Mouse (Mus musculus): ENCODE data around the gene Tmem259. TPM values are rescaled to one million over a fixed set of nuclear protein-coding genes. Genes with fewer than 3 reads are reported as not detected.

Gene Tmem259
- total and polyA plus RNA-seq, 2 experiments, result 35.7 to 259 TPM

- 90% methylated on average over 21 of the region's 21 CpGs for WGBS
- H3K36me3 ChIP-seq (ENCODE audit: control insufficient read depth, insufficient read depth, low read length), result peaks cover 31% of the 10 kb centered on the region
These were observed 10.0 kb downstream of the Tmem259 start for GRCm38 (mm10) chr10:79974087-79974486.

GRCm38 (mm10) chr10:79972831-79973230 lies 11.3 kb downstream of the Tmem259 start:
- Histone ChIP-seq H3K36me3 (ENCODE audit: control insufficient read depth, insufficient read depth, low read length) (peaks cover 21% of the 10 kb centered on the region), H3K4me1 (ENCODE audit: control insufficient read depth, insufficient read depth, low read length) (peaks cover 22% of the 10 kb centered on the region), H3K79me2 (ENCODE audit: control insufficient read depth, insufficient read depth, low read length) (no peaks in the 10 kb centered on the region), H3K27me3 (ENCODE audit: control insufficient read depth, insufficient read depth, low read length) (no peaks in the 10 kb centered on the region), H3K9ac (ENCODE audit: low read depth, low read length) (no peak overlapping the region), H3K27ac (replicated peaks; ENCODE audit: insufficient read depth, low read depth, low read length) (no peak overlapping the region), H3K4me3 (ENCODE audit: insufficient read depth, low read depth, low read length) (no peak overlapping the region)
- peak; percentile 71 for DNase-seq (ENCODE audit: extremely low read depth, low read depth, low spot score)
- TF ChIP-seq POLR2A (IDR thresholded peaks at IDR 0.05; ENCODE audit: extremely low read depth, insufficient read depth, low read length) (no peak), CTCF (IDR thresholded peaks at IDR 0.05; ENCODE audit: low read depth, low read length) (no peak)
- 19% methylated on average over 14 of the region's 14 CpGs for WGBS

More at GRCm38 (mm10) chr10:79974087-79974486, 10.0 kb downstream of the Tmem259 start:
- no peak for DNase-seq (ENCODE audit: extremely low read depth, low read depth, low spot score)
- H3K9ac ChIP-seq (ENCODE audit: low read depth, low read length), result no peak overlapping the region
- peaks cover 10% of the 10 kb centered on the region for H3K4me1 ChIP-seq (ENCODE audit: control insufficient read depth, insufficient read depth, low read length)
- no peak overlapping the region for H3K4me3 ChIP-seq (ENCODE audit: insufficient read depth, low read depth, low read length)
- no peak overlapping the region for H3K27ac ChIP-seq (replicated peaks; ENCODE audit: insufficient read depth, low read depth, low read length)
- no peaks in the 10 kb centered on the region for H3K79me2 ChIP-seq (ENCODE audit: control insufficient read depth, insufficient read depth, low read length)
- no peak for TF ChIP-seq POLR2A (IDR thresholded peaks at IDR 0.05; ENCODE audit: extremely low read depth, insufficient read depth, low read length)
- no peak for TF ChIP-seq CTCF (IDR thresholded peaks at IDR 0.05; ENCODE audit: low read depth, low read length)
- no peaks in the 10 kb centered on the region for H3K27me3 ChIP-seq (ENCODE audit: control insufficient read depth, insufficient read depth, low read length)

GRCm38 (mm10) chr10:79971183-79971497 lies 13.0 kb downstream of the Tmem259 start:
- Histone ChIP-seq H3K27me3 (ENCODE audit: control insufficient read depth, insufficient read depth, low read length) (no peaks in the 10 kb centered on the region), H3K79me2 (ENCODE audit: control insufficient read depth, insufficient read depth, low read length) (no peaks in the 10 kb centered on the region), H3K36me3 (ENCODE audit: control insufficient read depth, insufficient read depth, low read length) (peaks cover 6% of the 10 kb centered on the region; the same call in 1 of the 2 replicates), H3K9ac (ENCODE audit: low read depth, low read length) (peak overlapping the region; percentile 32), H3K4me1 (ENCODE audit: control insufficient read depth, insufficient read depth, low read length) (peaks cover 35% of the 10 kb centered on the region), H3K4me3 (ENCODE audit: insufficient read depth, low read depth, low read length) (no peak overlapping the region; the same call in 1 of the 2 replicates), H3K27ac (replicated peaks; ENCODE audit: insufficient read depth, low read depth, low read length) (no peak overlapping the region)
- TF ChIP-seq CTCF (IDR thresholded peaks at IDR 0.05; ENCODE audit: low read depth, low read length) (no peak), POLR2A (IDR thresholded peaks at IDR 0.05; ENCODE audit: extremely low read depth, insufficient read depth, low read length) (no peak)
- 14% methylated on average over 21 of the region's 21 CpGs for WGBS
- no peak for DNase-seq (ENCODE audit: extremely low read depth, low read depth, low spot score)

GRCm38 (mm10) chr10:79970415-79971182 lies 13.5 kb downstream of the Tmem259 start, which contains the start of gene Grin3b:
Grin3b (plus strand) TSS chr10:79970715.
- TF ChIP-seq CTCF (IDR thresholded peaks at IDR 0.05; ENCODE audit: low read depth, low read length), result no peak
- TF ChIP-seq POLR2A (IDR thresholded peaks at IDR 0.05; ENCODE audit: extremely low read depth, insufficient read depth, low read length), result no peak
- H3K27me3 ChIP-seq (ENCODE audit: control insufficient read depth, insufficient read depth, low read length), result no peaks in the 10 kb centered on the region
- H3K4me3 ChIP-seq (ENCODE audit: insufficient read depth, low read depth, low read length), result peak within 1 kb of the TSS; percentile 27; the same call in 1 of the 2 replicates
- DNase-seq (ENCODE audit: extremely low read depth, low read depth, low spot score), result no peak
- WGBS, result 8% methylated on average over 47 of the region's 47 CpGs
- H3K36me3 ChIP-seq (ENCODE audit: control insufficient read depth, insufficient read depth, low read length), result peaks cover under 1% of the 10 kb centered on the region; the same call in 1 of the 2 replicates
- H3K4me1 ChIP-seq (ENCODE audit: control insufficient read depth, insufficient read depth, low read length), result peaks cover 36% of the 10 kb centered on the region
- H3K27ac ChIP-seq (replicated peaks; ENCODE audit: insufficient read depth, low read depth, low read length), result no peak within 1 kb of the TSS
- peak within 1 kb of the TSS; percentile 32 for H3K9ac ChIP-seq (ENCODE audit: low read depth, low read length)
- H3K79me2 ChIP-seq (ENCODE audit: control insufficient read depth, insufficient read depth, low read length), result no peaks in the 10 kb centered on the region

GRCm38 (mm10) chr10:79969124-79969568 lies 15.0 kb downstream of the Tmem259 start:
- 20% methylated on average over 3 of the region's 3 CpGs for WGBS
- peak; percentile 71 for DNase-seq (ENCODE audit: extremely low read depth, low read depth, low spot score)
- H3K79me2 ChIP-seq (ENCODE audit: control insufficient read depth, insufficient read depth, low read length), result no peaks in the 10 kb centered on the region
- H3K4me3 ChIP-seq (ENCODE audit: insufficient read depth, low read depth, low read length), result no peak overlapping the region
- no peaks in the 10 kb centered on the region for H3K27me3 ChIP-seq (ENCODE audit: control insufficient read depth, insufficient read depth, low read length)
- H3K4me1 ChIP-seq (ENCODE audit: control insufficient read depth, insufficient read depth, low read length), result peaks cover 36% of the 10 kb centered on the region
- no peak overlapping the region for H3K9ac ChIP-seq (ENCODE audit: low read depth, low read length)
- TF ChIP-seq POLR2A (IDR thresholded peaks at IDR 0.05; ENCODE audit: extremely low read depth, insufficient read depth, low read length) (no peak), CTCF (IDR thresholded peaks at IDR 0.05; ENCODE audit: low read depth, low read length) (no peak)
- H3K27ac ChIP-seq (replicated peaks; ENCODE audit: insufficient read depth, low read depth, low read length), result peak overlapping the region; percentile 42
- H3K36me3 ChIP-seq (ENCODE audit: control insufficient read depth, insufficient read depth, low read length), result no peaks in the 10 kb centered on the region

- Histone ChIP-seq H3K4me1 (ENCODE audit: control insufficient read depth, insufficient read depth, low read length) (peaks cover 36% of the 10 kb centered on the region), H3K79me2 (ENCODE audit: control insufficient read depth, insufficient read depth, low read length) (no peaks in the 10 kb centered on the region), H3K9ac (ENCODE audit: low read depth, low read length) (no peak overlapping the region), H3K4me3 (ENCODE audit: insufficient read depth, low read depth, low read length) (no peak overlapping the region), H3K27ac (replicated peaks; ENCODE audit: insufficient read depth, low read depth, low read length) (peak overlapping the region; percentile 59; the same call in 1 of the 2 replicates), H3K36me3 (ENCODE audit: control insufficient read depth, insufficient read depth, low read length) (no peaks in the 10 kb centered on the region), H3K27me3 (ENCODE audit: control insufficient read depth, insufficient read depth, low read length) (no peaks in the 10 kb centered on the region)
- DNase-seq (ENCODE audit: extremely low read depth, low read depth, low spot score), result no peak
- TF ChIP-seq CTCF (IDR thresholded peaks at IDR 0.05; ENCODE audit: low read depth, low read length), result no peak
- TF ChIP-seq POLR2A (IDR thresholded peaks at IDR 0.05; ENCODE audit: extremely low read depth, insufficient read depth, low read length), result no peak
- WGBS, result 53% methylated on average over 1 of the region's 1 CpGs
These were observed 15.9 kb downstream of the Tmem259 start for GRCm38 (mm10) chr10:79968181-79968580.
